Mouse (Mus musculus) forebrain, embryonic 16.5 days (tissue): ENCODE measurements around the gene Ski. TPM values are rescaled to one million over a fixed set of nuclear protein-coding genes. Genes with fewer than 3 reads are reported as not detected.
A peak's percentile ranks its signal among the peaks of the same experiment; 100 is the strongest.
"Not testable (repeated sequence)": the region's sequence is repeated elsewhere in the genome, so short reads cannot be mapped to it uniquely, and the experiment has no call there.

Source experiments
- ATAC-seq: fragments of 200-750 bp; cut with Nextera tagmentation; 2 replicates; pipeline ENCODE4 v1.8.0; 2017; ENCODE audit warnings: mild to moderate bottlenecking, moderate library complexity
- H3K27ac ChIP-seq: fragments of 300-500 bp; sonication (generic); 2 replicates; pipeline ENCODE4 v1.5.1; 2014; ENCODE audit warnings: low read length, control low read depth
- H3K27me3 ChIP-seq: fragments of 300-500 bp; sonication (generic); replicated peaks from 2 replicates; pipeline ENCODE4 v1.6.1; 2014; ENCODE audit warnings: low read length; ENCODE audit not compliant: control insufficient read depth, insufficient read depth
- H3K36me3 ChIP-seq: fragments of 300-500 bp; sonication (generic); 2 replicates; pipeline ENCODE4 v1.6.1; 2014; ENCODE audit not compliant: control insufficient read depth, insufficient read depth
- H3K4me1 ChIP-seq: fragments of 300-500 bp; sonication (generic); replicated peaks from 2 replicates; pipeline ENCODE4 v1.6.1; 2014; ENCODE audit warnings: low read length; ENCODE audit not compliant: control insufficient read depth, insufficient read depth
- H3K4me2 ChIP-seq: fragments of 300-500 bp; sonication (generic); 2 replicates; pipeline ENCODE4 v1.6.1; 2014; ENCODE audit warnings: mild to moderate bottlenecking, low read length, control low read depth
- H3K4me3 ChIP-seq: fragments of 300-500 bp; sonication (generic); replicated peaks from 2 replicates; pipeline ENCODE4 v1.5.1; 2014; ENCODE audit warnings: mild to moderate bottlenecking, low read length, control low read depth
- H3K9ac ChIP-seq: fragments of 300-500 bp; sonication (generic); replicated peaks from 2 replicates; pipeline ENCODE4 v1.6.1; 2014; ENCODE audit warnings: low read depth, low read length, control low read depth
- H3K9me3 ChIP-seq: fragments of 300-500 bp; sonication (generic); 2 replicates; pipeline ENCODE4 v1.6.1; 2016; ENCODE audit warnings: low read length; ENCODE audit not compliant: control insufficient read depth
- WGBS: fragments of 180-500 bp; shearing (Covaris S2); extraction: QIAGEN DNeasy Blood & Tissue Kit; methylation state at CpG from one replicate; pipeline ENCODE4 v1.1.7; 2014; 5-methylcytosine and 5-hydroxymethylcytosine counted together
- polyA plus RNA-seq: library from polyadenylated mRNA; unstranded; fragments of >200 nt; fragmentation: Nextera tagmentation; extraction: Ambion mirVana; gene quantifications from 2 replicates; pipeline ENCODE4 v1.2.1, GENCODE M21; 2015

The Ski gene
- polyA plus RNA-seq, 1 experiment from 2014 or later = 15.8 TPM

- Histone ChIP-seq H3K9ac (peak within 1 kb of the TSS; percentile 92), H3K36me3 (no peaks in the 10 kb centered on the region), H3K4me3 (peak within 1 kb of the TSS; percentile 63), H3K27ac (peak within 1 kb of the TSS; percentile 99), H3K9me3 (no peaks in the 10 kb centered on the region), H3K27me3 (no peaks in the 10 kb centered on the region), H3K4me1 (peaks cover 45% of the 10 kb centered on the region), H3K4me2 (peak within 1 kb of the TSS; percentile 96)
- under 1% methylated on average over 43 of the region's 58 CpGs for WGBS
- ATAC-seq = peak; percentile 90
Measured at GRCm38 (mm10) chr4:155249648-155250351, 27.4 kb upstream of the Ski start, which contains the start of gene Faap20. Gene Faap20, plus strand, starts transcription at chr4:155249802.

- H3K4me1 ChIP-seq = peaks cover 45% of the 10 kb centered on the region
- peak overlapping the region; percentile 96 for H3K4me2 ChIP-seq
- peak; percentile 70 for ATAC-seq
- peak overlapping the region; percentile 63 for H3K4me3 ChIP-seq
- no peaks in the 10 kb centered on the region for H3K27me3 ChIP-seq
- under 1% methylated on average over 9 of the region's 9 CpGs for WGBS
- H3K27ac ChIP-seq = peak overlapping the region; percentile 99
- no peaks in the 10 kb centered on the region for H3K36me3 ChIP-seq
- H3K9me3 ChIP-seq = no peaks in the 10 kb centered on the region
- H3K9ac ChIP-seq = peak overlapping the region; percentile 92
Measured at GRCm38 (mm10) chr4:155249257-155249647, 26.9 kb upstream of the Ski start.

GRCm38 (mm10) chr4:155248054-155248453 is 25.7 kb upstream of the Ski start:
- peaks cover 45% of the 10 kb centered on the region for H3K4me1 ChIP-seq
- not testable (repeated sequence) for H3K9me3 ChIP-seq, H3K4me3 ChIP-seq, H3K36me3 ChIP-seq, H3K9ac ChIP-seq, H3K4me2 ChIP-seq, ATAC-seq, H3K27ac ChIP-seq, H3K27me3 ChIP-seq
- 94% methylated on average over 3 of the region's 3 CpGs for WGBS

- no peaks in the 10 kb centered on the region for H3K36me3 ChIP-seq
- ATAC-seq = peak; percentile 61
- 58% methylated on average over 12 of the region's 12 CpGs for WGBS
- no peak overlapping the region; the same call in 1 of the 2 replicates for H3K4me2 ChIP-seq
- H3K27me3 ChIP-seq = no peaks in the 10 kb centered on the region
- H3K9ac ChIP-seq = peak overlapping the region; percentile 41
- peak overlapping the region; percentile 39 for H3K27ac ChIP-seq
- no peak overlapping the region for H3K4me3 ChIP-seq
- H3K9me3 ChIP-seq = no peaks in the 10 kb centered on the region
- H3K4me1 ChIP-seq = peaks cover 34% of the 10 kb centered on the region
Measured at GRCm38 (mm10) chr4:155246691-155247105, 24.3 kb upstream of the Ski start.

- no peak overlapping the region for H3K4me2 ChIP-seq
- 62% methylated on average over 6 of the region's 6 CpGs for WGBS
- H3K9me3 ChIP-seq = no peaks in the 10 kb centered on the region
- no peak overlapping the region for H3K4me3 ChIP-seq
- no peaks in the 10 kb centered on the region for H3K36me3 ChIP-seq
- peaks cover 26% of the 10 kb centered on the region for H3K4me1 ChIP-seq
- no peak for ATAC-seq
- H3K9ac ChIP-seq = no peak overlapping the region; the same call in 1 of the 2 replicates
- H3K27ac ChIP-seq = peak overlapping the region; percentile 39
- H3K27me3 ChIP-seq = no peaks in the 10 kb centered on the region
Measured at GRCm38 (mm10) chr4:155245770-155246492, 23.5 kb upstream of the Ski start.

- Histone ChIP-seq H3K9ac (no peak overlapping the region), H3K27me3 (no peaks in the 10 kb centered on the region), H3K9me3 (no peaks in the 10 kb centered on the region), H3K27ac (no peak overlapping the region), H3K4me2 (no peak overlapping the region), H3K4me1 (peaks cover 13% of the 10 kb centered on the region), H3K4me3 (no peak overlapping the region), H3K36me3 (no peaks in the 10 kb centered on the region)
- WGBS = 81% methylated on average over 12 of the region's 12 CpGs
- ATAC-seq = no peak
Measured at GRCm38 (mm10) chr4:155243233-155243632, 20.8 kb upstream of the Ski start.

GRCm38 (mm10) chr4:155242292-155242691 is 19.9 kb upstream of the Ski start:
- no peak for ATAC-seq
- Histone ChIP-seq H3K4me1 (peaks cover 13% of the 10 kb centered on the region), H3K9ac (no peak overlapping the region)

GRCm38 (mm10) chr4:155241789-155242188 is 19.4 kb upstream of the Ski start:
- H3K36me3 ChIP-seq = no peaks in the 10 kb centered on the region
- H3K4me2 ChIP-seq = no peak overlapping the region
- H3K4me1 ChIP-seq = peaks cover 12% of the 10 kb centered on the region
- no peak overlapping the region for H3K9ac ChIP-seq
- WGBS = 82% methylated on average over 9 of the region's 9 CpGs
- no peak for ATAC-seq
- H3K27ac ChIP-seq = no peak overlapping the region
- no peak overlapping the region for H3K4me3 ChIP-seq
- H3K9me3 ChIP-seq = no peaks in the 10 kb centered on the region
- H3K27me3 ChIP-seq = no peaks in the 10 kb centered on the region

More at GRCm38 (mm10) chr4:155242292-155242691, 19.9 kb upstream of the Ski start:
- Histone ChIP-seq H3K27ac (no peak overlapping the region), H3K27me3 (no peaks in the 10 kb centered on the region), H3K4me3 (no peak overlapping the region), H3K4me2 (no peak overlapping the region), H3K9me3 (no peaks in the 10 kb centered on the region), H3K36me3 (no peaks in the 10 kb centered on the region)
- WGBS = 92% methylated on average over 5 of the region's 5 CpGs

GRCm38 (mm10) chr4:155239494-155239893 is 17.1 kb upstream of the Ski start:
- Histone ChIP-seq H3K4me3 (no peak overlapping the region), H3K4me1 (peaks cover 20% of the 10 kb centered on the region), H3K9me3 (no peaks in the 10 kb centered on the region), H3K4me2 (no peak overlapping the region), H3K27me3 (no peaks in the 10 kb centered on the region), H3K27ac (no peak overlapping the region), H3K9ac (no peak overlapping the region), H3K36me3 (no peaks in the 10 kb centered on the region)
- WGBS = 48% methylated on average over 6 of the region's 6 CpGs
- no peak for ATAC-seq
